Mouse (Mus musculus) layer of hippocampus, adult 2 months (tissue): Measurements from ENCODE around the gene Mrps7. TPM values are rescaled to one million over a fixed set of nuclear protein-coding genes. Genes with fewer than 3 reads are reported as not detected.
"Not testable (repeated sequence)": the region's sequence is repeated elsewhere in the genome, so short reads cannot be mapped to it uniquely, and the experiment has no call there.

Source experiments
- DNase-seq, 2 experiments: peaks; one replicate each; pipeline ENCODE4 v3.0.0; 2022; ENCODE audit warnings: low spot score in 2 of 2
- H3K27ac ChIP-seq: fragments of 200-600 bp; 2 replicates; pipeline ENCODE4 v1.8.1; 2022
- H3K4me3 ChIP-seq: fragments of 200-600 bp; 2 replicates; pipeline ENCODE4 v1.8.1; 2022; ENCODE audit warnings: mild to moderate bottlenecking
- CTCF ChIP-seq: fragments of 200-600 bp; conservative IDR thresholded peaks from 2 replicates; pipeline ENCODE4 v1.8.1; 2022; ENCODE audit warnings: antibody characterized with exemption, mild to moderate bottlenecking, moderate library complexity
- total RNA-seq, 2 experiments: library from RNA; stranded (reverse); gene quantifications; 2 replicates each; pipeline ENCODE4 v1.2.3; 2021

Gene Mrps7
- total RNA-seq, 2 experiments from 2014 or later, result 50.4 to 50.8 TPM

- TF ChIP-seq CTCF, result no peak
- DNase-seq, result no peak
- Histone ChIP-seq H3K4me3 (no peak overlapping the region), H3K27ac (no peak overlapping the region)
Observed at GRCm38 (mm10) chr11:115636960-115637359, 33.2 kb downstream of the Mrps7 start.

GRCm38 (mm10) chr11:115638498-115639409 is 35.0 kb downstream of the Mrps7 start:
- no peak for DNase-seq
- no peak for TF ChIP-seq CTCF
- H3K27ac ChIP-seq, result no peak overlapping the region
- no peak overlapping the region for H3K4me3 ChIP-seq

GRCm38 (mm10) chr11:115639540-115639939 is 35.8 kb downstream of the Mrps7 start:
- DNase-seq, result no peak
- no peak for TF ChIP-seq CTCF
- Histone ChIP-seq H3K27ac (no peak overlapping the region), H3K4me3 (no peak overlapping the region)

- no peak overlapping the region for H3K27ac ChIP-seq
- no peak overlapping the region for H3K4me3 ChIP-seq
- no peak for TF ChIP-seq CTCF
- DNase-seq, result no peak
Observed at GRCm38 (mm10) chr11:115640311-115640828, 36.6 kb downstream of the Mrps7 start.

GRCm38 (mm10) chr11:115640978-115641663 is 37.4 kb downstream of the Mrps7 start:
- H3K4me3 ChIP-seq, result no peak overlapping the region
- no peak for TF ChIP-seq CTCF
- no peak overlapping the region for H3K27ac ChIP-seq
- no peak for DNase-seq

- H3K27ac ChIP-seq, result no peak overlapping the region
- no peak overlapping the region for H3K4me3 ChIP-seq
- no peak for TF ChIP-seq CTCF
- no peak for DNase-seq
Observed at GRCm38 (mm10) chr11:115641664-115642036, 37.9 kb downstream of the Mrps7 start.

- DNase-seq, result no peak
- TF ChIP-seq CTCF, result 0 out of 2 replicates have a peak, but pooled peaks have one; percentile 7
Observed at GRCm38 (mm10) chr11:115642705-115643104, 39.0 kb downstream of the Mrps7 start.

GRCm38 (mm10) chr11:115643265-115643664 is 39.5 kb downstream of the Mrps7 start:
- H3K27ac ChIP-seq, result no peak overlapping the region
- no peak for TF ChIP-seq CTCF
- DNase-seq, result no peak
- H3K4me3 ChIP-seq, result no peak overlapping the region

More at GRCm38 (mm10) chr11:115642705-115643104, 39.0 kb downstream of the Mrps7 start:
- Histone ChIP-seq H3K4me3 (no peak overlapping the region), H3K27ac (no peak overlapping the region)

- no peak for TF ChIP-seq CTCF
- DNase-seq, result no peak
- no peak overlapping the region for H3K4me3 ChIP-seq
- no peak overlapping the region for H3K27ac ChIP-seq
Observed at GRCm38 (mm10) chr11:115644308-115644707, 40.6 kb downstream of the Mrps7 start.

- H3K27ac ChIP-seq, DNase-seq, H3K4me3 ChIP-seq: not testable (repeated sequence)
Observed at GRCm38 (mm10) chr11:115645498-115645897, 41.8 kb downstream of the Mrps7 start.

GRCm38 (mm10) chr11:115646439-115646838 is 42.7 kb downstream of the Mrps7 start:
- TF ChIP-seq CTCF, result no peak
- no peak overlapping the region for H3K27ac ChIP-seq
- no peak for DNase-seq
- no peak overlapping the region for H3K4me3 ChIP-seq

GRCm38 (mm10) chr11:115647459-115647858 is 43.7 kb downstream of the Mrps7 start:
- Histone ChIP-seq H3K4me3 (no peak overlapping the region), H3K27ac (no peak overlapping the region; the same call in 1 of the 2 replicates)
- DNase-seq, result peak; percentile 67 to 70
- TF ChIP-seq CTCF, result peak; percentile 91

GRCm38 (mm10) chr11:115649706-115650105 is 46.0 kb downstream of the Mrps7 start:
- peak; percentile 55 to 65 for DNase-seq
- Histone ChIP-seq H3K27ac (peak overlapping the region; percentile 74), H3K4me3 (no peak overlapping the region)
- TF ChIP-seq CTCF, result no peak

- TF ChIP-seq CTCF, result no peak
- Histone ChIP-seq H3K27ac (peak overlapping the region; percentile 32; the same call in 1 of the 2 replicates), H3K4me3 (no peak overlapping the region)
- no peak for DNase-seq
Observed at GRCm38 (mm10) chr11:115651680-115652079, 48.0 kb downstream of the Mrps7 start.
